Mouse (Mus musculus) liver, embryonic 14.5 days (tissue): ENCODE measurements around the gene Mgarp. TPM values are rescaled to one million over a fixed set of nuclear protein-coding genes. Genes with fewer than 3 reads are reported as not detected.
A peak's percentile ranks its signal among the peaks of the same experiment; 100 is the strongest.

Experiments
- ATAC-seq: fragments of 200-750 bp; cut with Nextera tagmentation; 2 replicates; pipeline ENCODE4 v1.8.0; 2017; ENCODE audit warnings: moderate number of reproducible peaks, mild to moderate bottlenecking, moderate library complexity; ENCODE audit not compliant: insufficient read depth
- DNase-seq, 3 experiments: peaks; one replicate each; pipeline ENCODE4 v3.0.0-alpha.2; 2012 to 2013; ENCODE audit warnings: low read depth in 3 of 3, low spot score in 3 of 3
- H3K27ac ChIP-seq: fragments of 300-500 bp; sonication (generic); 2 replicates; pipeline ENCODE4 v1.5.1; 2014; ENCODE audit warnings: moderate library complexity, mild to moderate bottlenecking, control low read depth, inconsistent platforms
- H3K27me3 ChIP-seq: fragments of 300-500 bp; sonication (generic); 2 replicates; pipeline ENCODE4 v1.6.1; 2014; ENCODE audit warnings: mild to moderate bottlenecking, low read length, moderate library complexity; ENCODE audit not compliant: control insufficient read depth, insufficient read depth
- H3K36me3 ChIP-seq: fragments of 300-500 bp; sonication (generic); replicated peaks from 2 replicates; pipeline ENCODE4 v1.6.1; 2014; ENCODE audit warnings: low read depth; ENCODE audit not compliant: control insufficient read depth, insufficient read depth
- H3K4me1 ChIP-seq, 2 experiments: fragments of 200-500 bp in 1 of 2; fragments of 300-500 bp in 1 of 2; sonication (generic) in 1 of 2; replicated peaks; 2 replicates each; pipeline ENCODE4 v1.6.1; 2012 to 2014; ENCODE audit warnings: antibody characterized with exemption in 1 of 2, inconsistent platforms in 1 of 2, low read length in 1 of 2; ENCODE audit not compliant: control insufficient read depth in 2 of 2, insufficient read depth in 2 of 2
- H3K4me2 ChIP-seq: fragments of 300-500 bp; sonication (generic); 2 replicates; pipeline ENCODE4 v1.6.1; 2014; ENCODE audit warnings: low read depth, mild to moderate bottlenecking, control low read depth, moderate library complexity
- H3K4me3 ChIP-seq, 2 experiments: fragments of 200-500 bp in 1 of 2; fragments of 300-500 bp in 1 of 2; sonication (generic) in 1 of 2; 2 replicates each; pipeline ENCODE4 v1.5.1; 2012 to 2014; ENCODE audit warnings: low read depth in 2 of 2, low read length in 2 of 2, mild to moderate bottlenecking in 2 of 2, control low read depth in 1 of 2, inconsistent platforms in 1 of 2, moderate library complexity in 1 of 2; ENCODE audit not compliant: insufficient read depth in 1 of 2
- H3K9ac ChIP-seq: fragments of 300-500 bp; sonication (generic); replicated peaks from 2 replicates; pipeline ENCODE4 v1.6.1; 2014; ENCODE audit warnings: mild to moderate bottlenecking, control low read depth, moderate library complexity
- H3K9me3 ChIP-seq: fragments of 300-500 bp; sonication (generic); 2 replicates; pipeline ENCODE4 v1.6.1; 2016; ENCODE audit warnings: low read length, mixed read lengths; ENCODE audit not compliant: control insufficient read depth
- CTCF ChIP-seq: IDR thresholded peaks from 2 replicates; pipeline ENCODE4 v1.5.1; 2016; ENCODE audit warnings: antibody characterized with exemption, low read depth, control low read depth
- EP300 ChIP-seq: IDR thresholded peaks from 2 replicates; pipeline ENCODE4 v1.6.1; 2016; ENCODE audit warnings: antibody characterized with exemption, low read depth
- WGBS: fragments of 180-500 bp; shearing (Covaris S2); extraction: QIAGEN DNeasy Blood & Tissue Kit; methylation state at CpG from one replicate; pipeline ENCODE4 v1.1.7; 2014; ENCODE audit not compliant: insufficient replicate concordance; 5-methylcytosine and 5-hydroxymethylcytosine counted together
- polyA plus RNA-seq, 2 experiments: library from polyadenylated mRNA; depleted of rRNA in 1 of 2; stranded (reverse) in 1 of 2; unstranded in 1 of 2; fragments of >200 nt; fragmentation: Nextera tagmentation in 1 of 2; extraction: Ambion mirVana in 1 of 2; gene quantifications; 2 replicates each; pipeline versions ENCODE4 v1.2.1 to v1.2.3; 2012 to 2014

Mgarp gene
- polyA plus RNA-seq, 2 experiments = 0.48 to 0.85 TPM

DNA sequence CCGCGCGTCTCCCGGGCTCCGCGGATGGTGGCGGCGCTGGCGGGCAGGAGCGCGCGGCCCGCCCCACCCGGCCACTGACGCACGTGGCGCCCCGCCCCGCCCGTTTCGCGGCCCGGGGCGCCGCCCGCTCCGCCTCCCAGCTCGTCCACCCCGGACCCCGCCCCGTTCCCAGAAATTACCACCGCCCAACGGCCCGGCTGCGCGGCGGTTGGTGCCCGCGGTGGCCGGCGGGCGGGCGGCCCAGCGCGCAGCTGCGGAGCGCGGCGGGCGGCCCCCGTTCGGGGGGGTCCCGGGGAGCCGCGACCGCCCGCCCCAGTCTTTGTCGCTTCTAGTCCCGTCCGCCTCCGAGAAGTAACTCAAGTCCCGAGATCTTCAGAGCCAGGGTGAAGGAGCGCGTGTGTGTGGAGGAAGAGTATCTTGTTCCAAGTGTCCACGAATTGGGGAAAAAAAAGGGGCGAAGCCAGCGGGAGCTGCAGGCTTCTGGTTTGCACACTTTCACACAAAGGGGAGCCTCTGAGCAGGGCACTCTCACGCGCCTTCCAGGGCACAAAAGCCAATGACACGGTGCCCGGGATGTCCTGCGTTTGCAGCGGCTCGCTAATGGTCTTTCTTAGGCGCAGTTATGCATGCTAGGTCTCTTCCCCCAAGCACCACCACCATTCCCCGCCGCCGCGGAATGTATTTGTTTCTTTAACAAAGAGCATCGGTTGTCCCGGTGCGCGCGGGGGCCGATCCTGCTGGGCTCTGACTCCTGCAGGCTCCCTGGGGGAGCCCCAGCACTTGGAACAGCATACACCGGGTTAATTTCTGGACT lies 55.1 kb downstream of the Mgarp start:
- WGBS = under 1% methylated on average over 72 of the region's 86 CpGs
- DNase-seq = peak; percentile 81 to 84 (median 81)
- ATAC-seq = peak; percentile 80
- Histone ChIP-seq H3K9me3 (no peaks in the 10 kb centered on the region), H3K4me1 (peaks cover 21% of the 10 kb centered on the region in 2 experiments), H3K27ac (peak overlapping the region; percentile 93), H3K4me2 (peak overlapping the region; percentile 99), H3K9ac (peak overlapping the region; percentile 98), H3K4me3 (peak overlapping the region; percentile 85 to 91), H3K27me3 (no peaks in the 10 kb centered on the region), H3K36me3 (no peaks in the 10 kb centered on the region)
- TF ChIP-seq EP300 (no peak), CTCF (no peak)

DNA sequence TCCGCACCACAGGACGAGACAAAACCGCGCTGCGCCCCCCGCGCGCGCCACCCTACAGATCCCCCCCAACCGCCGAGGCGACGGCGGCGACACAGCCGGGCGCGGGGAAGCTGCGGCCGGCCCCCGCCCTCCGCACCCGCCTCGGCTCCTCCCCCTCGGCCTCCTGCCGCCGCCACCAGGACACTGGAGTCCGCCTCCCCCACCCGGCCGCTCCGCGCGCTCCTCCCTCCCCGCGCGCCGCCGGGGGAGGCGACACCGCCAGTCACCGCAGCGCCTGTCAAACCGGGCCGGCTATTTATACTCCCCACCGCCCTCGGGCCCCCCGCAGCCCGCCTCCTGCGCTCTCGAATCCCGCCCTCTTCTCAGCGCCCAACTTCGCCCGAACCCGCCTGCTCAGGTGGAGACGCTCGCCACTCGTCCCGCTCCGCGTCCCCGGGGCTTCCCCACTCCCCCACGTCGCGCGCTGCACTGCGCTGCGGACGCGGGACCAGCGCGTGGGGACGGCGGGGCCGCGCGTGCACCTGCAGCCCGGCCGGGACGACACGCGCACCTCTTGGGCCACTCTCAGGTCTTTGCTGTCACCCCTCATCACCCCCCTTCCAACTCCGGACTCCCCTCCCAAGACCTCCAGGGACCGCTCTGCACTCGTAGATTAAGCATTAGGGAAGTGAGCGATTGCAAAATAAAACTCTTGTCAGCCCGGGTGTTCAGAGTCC lies 55.8 kb downstream of the Mgarp start, which contains the start of gene Elf2:
Elf2 (minus strand) TSS at position 112 of the 716 bp plus-strand sequence.
- WGBS = 2% methylated on average over 60 of the region's 87 CpGs
- no peaks in the 10 kb centered on the region for H3K27me3 ChIP-seq
- peak within 1 kb of the TSS; percentile 99 for H3K4me2 ChIP-seq
- no peaks in the 10 kb centered on the region for H3K36me3 ChIP-seq
- H3K4me3 ChIP-seq = peak within 1 kb of the TSS; percentile 85 to 91
- TF ChIP-seq CTCF = no peak
- 0 out of 2 replicates have a peak, but pooled peaks have one; percentile 12 for TF ChIP-seq EP300
- peak; percentile 86 to 89 (median 86) for DNase-seq
- H3K9ac ChIP-seq = peak within 1 kb of the TSS; percentile 98
- peak within 1 kb of the TSS; percentile 93 for H3K27ac ChIP-seq
- H3K4me1 ChIP-seq = peaks cover 21 to 22% of the 10 kb centered on the region in 2 experiments
- no peaks in the 10 kb centered on the region for H3K9me3 ChIP-seq
- peak; percentile 82 for ATAC-seq

- Histone ChIP-seq H3K9ac (peak overlapping the region; percentile 98), H3K4me2 (peak overlapping the region; percentile 99), H3K4me1 (peaks cover 27 to 29% of the 10 kb centered on the region in 2 experiments), H3K27me3 (no peaks in the 10 kb centered on the region), H3K36me3 (no peaks in the 10 kb centered on the region), H3K4me3 (peak overlapping the region; percentile 85 to 89), H3K27ac (peak overlapping the region; percentile 93), H3K9me3 (no peaks in the 10 kb centered on the region)
- peak; percentile 40 for ATAC-seq
- under 1% methylated on average over 91 of the region's 113 CpGs for WGBS
- TF ChIP-seq EP300 = no peak
- TF ChIP-seq CTCF = 0 out of 2 replicates have a peak, but pooled peaks have one; percentile 6
- no peak for DNase-seq
Measured at GRCm38 (mm10) chr3:51339734-51340551, 56.6 kb downstream of the Mgarp start.

- H3K9ac ChIP-seq = peak overlapping the region; percentile 98
- WGBS = under 1% methylated on average over 9 of the region's 9 CpGs
- H3K27me3 ChIP-seq = no peaks in the 10 kb centered on the region
- no peak for ATAC-seq
- H3K4me1 ChIP-seq = peaks cover 30 to 32% of the 10 kb centered on the region in 2 experiments
- peak overlapping the region; percentile 85 to 89 for H3K4me3 ChIP-seq
- DNase-seq = no peak
- no peaks in the 10 kb centered on the region for H3K36me3 ChIP-seq
- peak overlapping the region; percentile 99 for H3K4me2 ChIP-seq
- no peaks in the 10 kb centered on the region for H3K9me3 ChIP-seq
- peak overlapping the region; percentile 93 for H3K27ac ChIP-seq
- TF ChIP-seq EP300 (no peak), CTCF (no peak)
Measured at GRCm38 (mm10) chr3:51339378-51339733, 57.2 kb downstream of the Mgarp start.

Other genes starting within 250 kb of the Mgarp start
- 24.4 and 25.5 TPM in 2 replicates for gene Noct, start 172.3 kb downstream of the Mgarp start, polyA plus RNA-seq (2012; rRNA removed)
- 19.0 and 20.8 TPM in 2 replicates for gene Noct, start 172.3 kb downstream of the Mgarp start, polyA plus RNA-seq (2014; fragmentation: Nextera tagmentation; extraction: Ambion mirVana)
- 14.8 and 20.7 TPM in 2 replicates for gene Elf2, start 56.1 kb downstream of the Mgarp start, polyA plus RNA-seq (2012; rRNA removed)
- 14.7 and 18.9 TPM in 2 replicates for gene Elf2, start 56.1 kb downstream of the Mgarp start, polyA plus RNA-seq (2014; fragmentation: Nextera tagmentation; extraction: Ambion mirVana)
- 53.0 and 150 TPM in 2 replicates for gene Ndufc1, start 12.2 kb upstream of the Mgarp start, polyA plus RNA-seq (2012; rRNA removed)
- gene Ndufc1, start 12.2 kb upstream of the Mgarp start, polyA plus RNA-seq (2014; fragmentation: Nextera tagmentation; extraction: Ambion mirVana) = 493 and 495 TPM in 2 replicates
- gene Naa15, start 18.4 kb upstream of the Mgarp start, polyA plus RNA-seq (2012; rRNA removed) = 7.3 and 12.9 TPM in 2 replicates
- 13.3 and 17.3 TPM in 2 replicates for gene Naa15, start 18.4 kb upstream of the Mgarp start, polyA plus RNA-seq (2014; fragmentation: Nextera tagmentation; extraction: Ambion mirVana)
- 1.7 and 2.0 TPM in 2 replicates for gene Rab33b, start 87.2 kb upstream of the Mgarp start, polyA plus RNA-seq (2012; rRNA removed)
- 3.6 TPM in 2 replicates for gene Rab33b, start 87.2 kb upstream of the Mgarp start, polyA plus RNA-seq (2014; fragmentation: Nextera tagmentation; extraction: Ambion mirVana)
- gene Setd7, start 164.1 kb upstream of the Mgarp start, polyA plus RNA-seq (2012; rRNA removed) = 1.5 and 1.8 TPM in 2 replicates
- gene Setd7, start 164.1 kb upstream of the Mgarp start, polyA plus RNA-seq (2014; fragmentation: Nextera tagmentation; extraction: Ambion mirVana) = 0.88 and 1.0 TPM in 2 replicates